Mouse (Mus musculus) small intestine, adult 2 months (tissue): Measurements from ENCODE around the gene Gtf2h3.

ENCODE experiments used
- CTCF ChIP-seq: fragments of 200-500 bp; IDR thresholded peaks from 2 replicates; pipeline ENCODE4 v1.5.1; 2012; ENCODE audit warnings: low read depth, mild to moderate bottlenecking, control low read depth, inconsistent platforms, low read length, moderate library complexity, mixed read lengths; ENCODE audit not compliant: insufficient replicate concordance, insufficient read length; ENCODE audit errors: extremely low read depth
- POLR2A ChIP-seq: fragments of 200-500 bp; IDR thresholded peaks from 2 replicates; pipeline ENCODE4 v1.6.1; 2012; ENCODE audit warnings: low read depth, mild to moderate bottlenecking, control low read depth, inconsistent platforms, low read length, moderate library complexity

GRCm38 (mm10) chr5:124632461-124632860 lies 53.5 kb downstream of the Gtf2h3 start:
- no peak for TF ChIP-seq POLR2A
- TF ChIP-seq CTCF: no peak
